In genomic region chr10:120850391-120851195, GRCm38 (mm10) we compare ENCODE assay signal across 9 mouse cellular contexts. TPM values are rescaled to one million over a fixed set of nuclear protein-coding genes. Genes with fewer than 3 reads are reported as not detected.
DNase-seq lines count a peak whose midpoint lies in the region; ATAC-seq and TF ChIP-seq lines count a peak whose summit lies in the region.
"Had no signal": no experiment of that assay in that cellular context is flagged by ENCODE, and none has a peak within 500 bp of the region (broad histone marks: within the 10 kb centered on the region; RNA-seq: fewer than 3 reads in every experiment).

No protein-coding gene starts in this region.

- no peaks in the 10 kb centered on the region for H3K9me3 ChIP-seq in embryonic facial prominence, embryonic 13.5 days
- H3K9me3 ChIP-seq in hindbrain, postnatal 0 days (ENCODE audit: low read length), result no peaks in the 10 kb centered on the region
- no peaks in the 10 kb centered on the region for H3K9me3 ChIP-seq in limb, embryonic 11.5 days (ENCODE audit: control insufficient read depth, low read length)
- H3K9me3 ChIP-seq in liver, postnatal 0 days (ENCODE audit: low read length), result no peaks in the 10 kb centered on the region

- TF ChIP-seq EP300 in liver, postnatal 0 days (IDR thresholded peaks at IDR 0.05; ENCODE audit: low read depth), result no peak

- peaks cover 11% of the 10 kb centered on the region for H3K36me3 ChIP-seq in embryonic facial prominence, embryonic 13.5 days
- H3K36me3 ChIP-seq in hindbrain, postnatal 0 days (ENCODE audit: insufficient read depth, low read length), result no peaks in the 10 kb centered on the region
- H3K36me3 ChIP-seq in limb, embryonic 11.5 days (ENCODE audit: control insufficient read depth, insufficient read depth, low read length), result no peaks in the 10 kb centered on the region
- H3K36me3 ChIP-seq in liver, postnatal 0 days (replicated peaks; ENCODE audit: insufficient read depth, low read length), result no peaks in the 10 kb centered on the region

- no peak overlapping the region for H3K4me3 ChIP-seq in embryonic facial prominence, embryonic 13.5 days
- no peak overlapping the region for H3K4me3 ChIP-seq in hindbrain, postnatal 0 days (ENCODE audit: low read length)
- no peak overlapping the region for H3K4me3 ChIP-seq in limb, embryonic 11.5 days (ENCODE audit: low read depth, low read length)
- H3K4me3 ChIP-seq in liver, postnatal 0 days (ENCODE audit: low read depth, low read length), result no peak overlapping the region

- no peaks in the 10 kb centered on the region for H3K27me3 ChIP-seq in embryonic facial prominence, embryonic 13.5 days
- H3K27me3 ChIP-seq in hindbrain, postnatal 0 days (ENCODE audit: insufficient read depth, low read length), result no peaks in the 10 kb centered on the region
- no peaks in the 10 kb centered on the region for H3K27me3 ChIP-seq in limb, embryonic 11.5 days (ENCODE audit: control insufficient read depth, insufficient read depth, low read length)
- H3K27me3 ChIP-seq in liver, postnatal 0 days (ENCODE audit: insufficient read depth, low read length), result no peaks in the 10 kb centered on the region

- WGBS in embryonic facial prominence, embryonic 13.5 days, result 25% methylated on average over 24 of the region's 24 CpGs
- WGBS in hindbrain, postnatal 0 days, result 57% methylated on average over 24 of the region's 24 CpGs
- WGBS in limb, embryonic 11.5 days, result 19% methylated on average over 24 of the region's 24 CpGs
- WGBS in liver, postnatal 0 days (ENCODE audit: insufficient replicate concordance), result 81% methylated on average over 24 of the region's 24 CpGs

- ATAC-seq in embryonic facial prominence, embryonic 13.5 days (ENCODE audit: insufficient number of reproducible peaks, insufficient read depth, low FRiP score, low TSS enrichment, low read depth), result no peak
- ATAC-seq in hindbrain, postnatal 0 days, result no peak
- ATAC-seq in limb, embryonic 11.5 days (ENCODE audit: insufficient number of reproducible peaks, low FRiP score, low TSS enrichment, low read depth), result peak; percentile 76; the same call in 1 of the 2 replicates
- no peak for ATAC-seq in liver, postnatal 0 days

- H3K4me1 ChIP-seq in embryonic facial prominence, embryonic 13.5 days, result peaks cover 73% of the 10 kb centered on the region
- peaks cover 3% of the 10 kb centered on the region; the same call in 1 of the 2 replicates for H3K4me1 ChIP-seq in hindbrain, postnatal 0 days (ENCODE audit: insufficient read depth, low read length)
- peaks cover 39% of the 10 kb centered on the region for H3K4me1 ChIP-seq in limb, embryonic 11.5 days (ENCODE audit: control insufficient read depth, insufficient read depth, low read length)
- H3K4me1 ChIP-seq in liver, postnatal 0 days (ENCODE audit: insufficient read depth), result no peaks in the 10 kb centered on the region

- peak overlapping the region; percentile 47 for H3K4me2 ChIP-seq in embryonic facial prominence, embryonic 13.5 days
- H3K4me2 ChIP-seq in hindbrain, postnatal 0 days (ENCODE audit: low read depth, low read length), result peak overlapping the region; percentile 40; the same call in 1 of the 2 replicates
- peak overlapping the region; percentile 27; the same call in 1 of the 2 replicates for H3K4me2 ChIP-seq in limb, embryonic 11.5 days (ENCODE audit: low read depth, severe bottlenecking)
- H3K4me2 ChIP-seq in liver, postnatal 0 days (ENCODE audit: low read depth, low read length), result no peak overlapping the region

- no peak overlapping the region for H3K9ac ChIP-seq in embryonic facial prominence, embryonic 13.5 days
- H3K9ac ChIP-seq in hindbrain, postnatal 0 days (replicated peaks; ENCODE audit: low read length), result no peak overlapping the region
- H3K9ac ChIP-seq in limb, embryonic 11.5 days (ENCODE audit: low read length), result peak overlapping the region; percentile 19; the same call in 1 of the 2 replicates
- no peak overlapping the region for H3K9ac ChIP-seq in liver, postnatal 0 days (replicated peaks)

- TF ChIP-seq CTCF in hindbrain, postnatal 0 days (IDR thresholded peaks at IDR 0.05; ENCODE audit: low read depth), result no peak
- no peak for TF ChIP-seq CTCF in liver, postnatal 0 days (IDR thresholded peaks at IDR 0.05; ENCODE audit: low read depth)

- H3K27ac ChIP-seq in embryonic facial prominence, embryonic 13.5 days, result peak overlapping the region; percentile 86
- no peak overlapping the region for H3K27ac ChIP-seq in hindbrain, postnatal 0 days
- H3K27ac ChIP-seq in limb, embryonic 11.5 days (replicated peaks; ENCODE audit: low read depth, low read length), result peak overlapping the region; percentile 93
- H3K27ac ChIP-seq in liver, postnatal 0 days (ENCODE audit: low read depth), result no peak overlapping the region

- peak; percentile 17 for DNase-seq in adrenal gland, postnatal 14 days
- no peak for DNase-seq in adrenal gland, postnatal 25 days
- DNase-seq in hindbrain, postnatal 0 days (ENCODE audit: low spot score), result no peak
- DNase-seq in limb, embryonic 11.5 days (ENCODE audit: low spot score), result peak; percentile 77
- no peak for DNase-seq in cerebellum, postnatal 4 days (ENCODE audit: low spot score in 2 of 2)
- DNase-seq in liver, postnatal 0 days, result no peak
- DNase-seq in layer of hippocampus, adult 9-11 months, result no peak
- DNase-seq: liver had no signal

RNA-seq across cellular contexts. Expression of gene Msrb3, which starts 48.3 kb away (rescaled TPM):
- total RNA-seq in adrenal gland, postnatal 14 days (2021), result 37.0 and 40.0 TPM in 2 replicates
- 41.4 and 46.9 TPM in 2 replicates for total RNA-seq in adrenal gland, postnatal 25 days (2021)
- polyA plus RNA-seq in embryonic facial prominence, embryonic 13.5 days (2015; fragmentation: Nextera tagmentation; extraction: Ambion mirVana), result 8.5 and 10.3 TPM in 2 replicates
- total RNA-seq in hindbrain, postnatal 0 days (2014; rRNA removed), result 5.6 and 5.7 TPM in 2 replicates
- 1.2 and 1.6 TPM in 2 replicates for polyA plus RNA-seq in hindbrain, postnatal 0 days (2015; fragmentation: Nextera tagmentation; extraction: Ambion mirVana)
- polyA plus RNA-seq in limb, embryonic 11.5 days (2014; fragmentation: Nextera tagmentation; extraction: Ambion mirVana), result 7.5 and 7.8 TPM in 2 replicates
- polyA plus RNA-seq in liver, postnatal 0 days (2015; fragmentation: Nextera tagmentation; extraction: Ambion mirVana), result 2.5 and 2.7 TPM in 2 replicates

Comparison
In these comparisons a context has a peak if more than half of its experiments do, and no peak if none do; other contexts are left out.
1. DNase-seq: peak in adrenal gland, postnatal 14 days (single experiment) and limb, embryonic 11.5 days (single experiment); none in adrenal gland, postnatal 25 days (single experiment), hindbrain, postnatal 0 days (single experiment), cerebellum, postnatal 4 days (0 of 2), liver, postnatal 0 days (single experiment) and layer of hippocampus, adult 9-11 months (single experiment).
2. H3K27ac ChIP-seq: peak in embryonic facial prominence, embryonic 13.5 days (single experiment) and limb, embryonic 11.5 days (single experiment); none in hindbrain, postnatal 0 days (single experiment) and liver, postnatal 0 days (single experiment).